Mouse (Mus musculus) forebrain, embryonic 16.5 days (tissue): ENCODE data around the gene M1ap. TPM values are rescaled to one million over a fixed set of nuclear protein-coding genes. Genes with fewer than 3 reads are reported as not detected.

ENCODE experiments used
- ATAC-seq: fragments of 200-750 bp; cut with Nextera tagmentation; 2 replicates; pipeline ENCODE4 v1.8.0; 2017; ENCODE audit warnings: mild to moderate bottlenecking, moderate library complexity
- H3K27ac ChIP-seq: fragments of 300-500 bp; sonication (generic); 2 replicates; pipeline ENCODE4 v1.5.1; 2014; ENCODE audit warnings: low read length, control low read depth
- H3K27me3 ChIP-seq: fragments of 300-500 bp; sonication (generic); replicated peaks from 2 replicates; pipeline ENCODE4 v1.6.1; 2014; ENCODE audit warnings: low read length; ENCODE audit not compliant: control insufficient read depth, insufficient read depth
- H3K36me3 ChIP-seq: fragments of 300-500 bp; sonication (generic); 2 replicates; pipeline ENCODE4 v1.6.1; 2014; ENCODE audit not compliant: control insufficient read depth, insufficient read depth
- H3K4me1 ChIP-seq: fragments of 300-500 bp; sonication (generic); replicated peaks from 2 replicates; pipeline ENCODE4 v1.6.1; 2014; ENCODE audit warnings: low read length; ENCODE audit not compliant: control insufficient read depth, insufficient read depth
- H3K4me2 ChIP-seq: fragments of 300-500 bp; sonication (generic); 2 replicates; pipeline ENCODE4 v1.6.1; 2014; ENCODE audit warnings: mild to moderate bottlenecking, low read length, control low read depth
- H3K4me3 ChIP-seq: fragments of 300-500 bp; sonication (generic); replicated peaks from 2 replicates; pipeline ENCODE4 v1.5.1; 2014; ENCODE audit warnings: mild to moderate bottlenecking, low read length, control low read depth
- H3K9ac ChIP-seq: fragments of 300-500 bp; sonication (generic); replicated peaks from 2 replicates; pipeline ENCODE4 v1.6.1; 2014; ENCODE audit warnings: low read depth, low read length, control low read depth
- H3K9me3 ChIP-seq: fragments of 300-500 bp; sonication (generic); 2 replicates; pipeline ENCODE4 v1.6.1; 2016; ENCODE audit warnings: low read length; ENCODE audit not compliant: control insufficient read depth
- WGBS: fragments of 180-500 bp; shearing (Covaris S2); extraction: QIAGEN DNeasy Blood & Tissue Kit; methylation state at CpG from one replicate; pipeline ENCODE4 v1.1.7; 2014; 5-methylcytosine and 5-hydroxymethylcytosine counted together
- polyA plus RNA-seq: library from polyadenylated mRNA; unstranded; fragments of >200 nt; fragmentation: Nextera tagmentation; extraction: Ambion mirVana; gene quantifications from 2 replicates; pipeline ENCODE4 v1.2.1, GENCODE M21; 2015

The M1ap gene
- polyA plus RNA-seq, 1 experiment from 2014 or later, result not detected

GRCm38 (mm10) chr6:83053136-83053960 lies 106.6 kb downstream of the M1ap start:
- WGBS, result 3% methylated on average over 26 of the region's 26 CpGs
- no peak for ATAC-seq

DNA sequence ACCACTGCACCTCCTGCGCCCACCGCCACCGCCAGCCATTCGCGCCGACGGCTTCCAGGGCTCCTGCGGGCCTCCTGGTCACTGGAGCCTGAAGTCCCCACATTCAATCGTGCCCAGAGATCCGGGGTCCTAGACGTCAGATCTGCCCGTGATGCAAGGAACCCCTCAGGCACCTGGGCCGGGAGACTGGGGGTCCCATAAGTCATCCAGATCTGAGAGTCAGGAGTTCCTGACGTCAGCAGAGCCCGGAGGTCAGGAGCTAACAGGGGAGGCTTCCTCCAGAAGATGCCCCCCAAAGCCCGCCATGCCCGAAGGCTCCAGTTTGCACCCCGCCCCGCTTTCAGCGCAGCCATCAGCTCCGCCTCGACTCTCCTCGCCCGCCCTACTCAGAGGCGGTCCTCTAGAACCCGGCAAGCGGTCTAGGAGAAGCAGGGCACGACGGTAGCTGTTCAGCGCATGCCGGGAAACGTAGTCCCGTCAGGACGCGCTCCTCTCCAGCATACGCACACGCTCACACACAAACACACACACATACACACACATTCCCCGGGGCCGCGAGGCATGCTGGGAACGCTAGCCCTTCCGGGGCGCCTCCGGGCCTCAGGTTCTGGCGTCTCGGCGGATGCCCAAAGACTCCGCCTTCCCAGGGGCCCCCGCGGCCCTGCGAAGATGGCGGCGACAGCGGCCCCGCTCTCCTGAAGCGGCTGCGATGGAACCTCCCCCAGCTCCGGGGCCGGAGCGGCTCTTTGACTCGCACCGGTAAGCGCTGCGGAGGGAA lies 107.6 kb downstream of the M1ap start, which contains the start of gene Aup1:
Gene Aup1, plus strand, starts transcription at position 448 of the 778 bp plus-strand sequence.
- no peaks in the 10 kb centered on the region for H3K9me3 ChIP-seq
- ATAC-seq, result peak; percentile 99
- peak within 1 kb of the TSS; percentile 91 for H3K4me2 ChIP-seq
- under 1% methylated on average over 59 of the region's 64 CpGs for WGBS
- peaks cover 6% of the 10 kb centered on the region; the same call in 1 of the 2 replicates for H3K36me3 ChIP-seq
- H3K9ac ChIP-seq, result peak within 1 kb of the TSS; percentile 94
- peak within 1 kb of the TSS; percentile 88 for H3K27ac ChIP-seq
- H3K27me3 ChIP-seq, result no peaks in the 10 kb centered on the region
- H3K4me3 ChIP-seq, result peak within 1 kb of the TSS; percentile 98
- H3K4me1 ChIP-seq, result peaks cover 24% of the 10 kb centered on the region

More at GRCm38 (mm10) chr6:83053136-83053960, 106.6 kb downstream of the M1ap start:
- peaks cover 6% of the 10 kb centered on the region; the same call in 1 of the 2 replicates for H3K36me3 ChIP-seq
- peak overlapping the region; percentile 88 for H3K27ac ChIP-seq
- H3K9ac ChIP-seq, result peak overlapping the region; percentile 94
- peaks cover 24% of the 10 kb centered on the region for H3K4me1 ChIP-seq
- peak overlapping the region; percentile 98 for H3K4me3 ChIP-seq
- H3K27me3 ChIP-seq, result no peaks in the 10 kb centered on the region
- H3K4me2 ChIP-seq, result peak overlapping the region; percentile 91
- H3K9me3 ChIP-seq, result no peaks in the 10 kb centered on the region

DNA sequence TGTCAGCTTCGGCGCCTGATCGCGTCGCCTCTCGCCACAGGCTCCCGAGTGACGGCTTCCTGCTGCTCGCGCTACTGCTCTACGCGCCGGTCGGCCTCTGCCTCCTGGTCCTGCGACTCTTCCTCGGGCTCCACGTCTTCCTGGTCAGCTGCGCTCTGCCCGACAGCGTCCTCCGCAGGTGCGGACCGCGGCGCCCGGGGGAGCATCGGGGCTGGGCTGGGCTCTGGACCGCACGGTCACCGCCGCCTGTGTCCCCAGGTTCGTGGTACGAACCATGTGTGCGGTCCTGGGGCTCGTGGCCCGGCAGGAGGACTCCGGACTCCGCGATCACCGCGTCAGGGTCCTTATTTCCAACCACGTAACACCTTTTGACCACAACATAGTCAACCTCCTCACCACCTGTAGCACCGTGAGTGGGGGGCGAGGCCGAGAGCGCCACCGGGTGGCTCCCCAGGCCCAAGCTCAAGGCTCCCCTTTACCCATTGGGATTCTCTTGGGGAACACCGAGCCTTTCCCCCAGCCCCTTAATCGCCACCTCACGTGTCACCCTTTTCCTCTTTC lies 108.2 kb downstream of the M1ap start, which contains the start of gene Htra2:
Gene Htra2, minus strand, starts transcription at position 403 of the 561 bp plus-strand sequence.
- peak within 1 kb of the TSS; percentile 91 for H3K4me2 ChIP-seq
- peaks cover 6% of the 10 kb centered on the region; the same call in 1 of the 2 replicates for H3K36me3 ChIP-seq
- WGBS, result under 1% methylated on average over 50 of the region's 50 CpGs
- H3K9ac ChIP-seq, result peak within 1 kb of the TSS; percentile 94
- H3K4me3 ChIP-seq, result peak within 1 kb of the TSS; percentile 98
- H3K4me1 ChIP-seq, result peaks cover 24% of the 10 kb centered on the region
- no peaks in the 10 kb centered on the region for H3K9me3 ChIP-seq
- ATAC-seq, result peak; percentile 26
- 0 out of 2 replicates have a peak, but pooled peaks cover under 1% of the 10 kb centered on the region for H3K27me3 ChIP-seq
- H3K27ac ChIP-seq, result peak within 1 kb of the TSS; percentile 88

GRCm38 (mm10) chr6:83057790-83058189 lies 111.1 kb downstream of the M1ap start, which contains the start of gene Dqx1:
Dqx1 (plus strand) TSS chr6:83057844.
- no peak for ATAC-seq
- H3K4me2 ChIP-seq, result no peak within 1 kb of the TSS
- H3K9ac ChIP-seq, result no peak within 1 kb of the TSS
- H3K36me3 ChIP-seq, result no peaks in the 10 kb centered on the region
- peaks cover 19% of the 10 kb centered on the region for H3K4me1 ChIP-seq
- H3K27me3 ChIP-seq, result peaks cover 18% of the 10 kb centered on the region
- H3K9me3 ChIP-seq, result no peaks in the 10 kb centered on the region
- no peak within 1 kb of the TSS for H3K4me3 ChIP-seq
- H3K27ac ChIP-seq, result no peak within 1 kb of the TSS
- WGBS, result 58% methylated on average over 3 of the region's 3 CpGs

DNA sequence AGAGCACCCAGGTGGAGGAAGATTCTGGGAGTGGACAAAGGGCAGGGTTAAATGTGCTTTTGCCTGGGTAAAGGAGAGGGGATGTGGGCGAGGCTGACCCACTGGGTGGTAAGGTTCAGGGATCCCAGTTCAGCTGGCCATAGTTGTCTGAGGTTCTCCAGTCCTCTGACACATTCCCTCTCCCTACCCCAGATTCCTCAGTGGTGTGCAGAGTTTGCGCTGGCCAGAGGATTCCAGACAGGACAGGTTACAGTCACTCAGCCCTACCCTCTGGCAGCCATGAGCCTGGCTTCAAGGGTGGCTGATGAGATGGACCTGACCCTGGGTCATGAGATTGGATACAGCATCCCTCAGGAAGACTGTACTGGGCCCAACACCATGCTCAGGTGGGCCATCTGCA lies 112.0 kb downstream of the M1ap start:
- ATAC-seq, result no peak
- no peak overlapping the region for H3K4me2 ChIP-seq
- WGBS, result 73% methylated on average over 2 of the region's 2 CpGs

GRCm38 (mm10) chr6:83065995-83066394 lies 119.3 kb downstream of the M1ap start:
- ATAC-seq, result no peak
- Histone ChIP-seq H3K27ac (no peak overlapping the region), H3K4me2 (no peak overlapping the region), H3K9me3 (no peaks in the 10 kb centered on the region), H3K9ac (no peak overlapping the region), H3K4me3 (no peak overlapping the region), H3K36me3 (no peaks in the 10 kb centered on the region), H3K27me3 (peaks cover 79% of the 10 kb centered on the region), H3K4me1 (peaks cover 14% of the 10 kb centered on the region)
- 29% methylated on average over 8 of the region's 8 CpGs for WGBS

More for the DNA sequence above, 112.0 kb downstream of the M1ap start:
- peaks cover 10% of the 10 kb centered on the region for H3K4me1 ChIP-seq
- H3K27ac ChIP-seq, result no peak overlapping the region
- H3K9ac ChIP-seq, result no peak overlapping the region
- H3K36me3 ChIP-seq, result no peaks in the 10 kb centered on the region
- H3K27me3 ChIP-seq, result peaks cover 27% of the 10 kb centered on the region
- no peak overlapping the region for H3K4me3 ChIP-seq
- H3K9me3 ChIP-seq, result no peaks in the 10 kb centered on the region

GRCm38 (mm10) chr6:83066441-83066840 lies 119.7 kb downstream of the M1ap start:
- no peaks in the 10 kb centered on the region for H3K9me3 ChIP-seq
- H3K4me2 ChIP-seq, result no peak overlapping the region
- no peak overlapping the region for H3K9ac ChIP-seq
- no peak for ATAC-seq
- H3K4me3 ChIP-seq, result no peak overlapping the region
- peaks cover 18% of the 10 kb centered on the region for H3K4me1 ChIP-seq
- H3K27ac ChIP-seq, result no peak overlapping the region
- WGBS, result 24% methylated on average over 6 of the region's 6 CpGs
- no peaks in the 10 kb centered on the region for H3K36me3 ChIP-seq
- H3K27me3 ChIP-seq, result peaks cover 82% of the 10 kb centered on the region

- Histone ChIP-seq H3K9me3 (no peaks in the 10 kb centered on the region), H3K4me2 (no peak overlapping the region), H3K27ac (no peak overlapping the region), H3K4me3 (no peak overlapping the region), H3K36me3 (no peaks in the 10 kb centered on the region), H3K4me1 (peaks cover 18% of the 10 kb centered on the region), H3K9ac (no peak overlapping the region), H3K27me3 (peaks cover 81% of the 10 kb centered on the region)
- 1% methylated on average over 8 of the region's 8 CpGs for WGBS
- ATAC-seq, result no peak
These were observed 121.5 kb downstream of the M1ap start for GRCm38 (mm10) chr6:83068221-83068620.
